Mouse (Mus musculus) stomach, embryonic 14.5 days (tissue): Measurements from ENCODE around the gene Smarcb1. TPM values are rescaled to one million over a fixed set of nuclear protein-coding genes. Genes with fewer than 3 reads are reported as not detected.

Experiments used
- ATAC-seq: fragments of 200-750 bp; cut with Nextera tagmentation; 2 replicates; pipeline ENCODE4 v1.8.0; 2017; ENCODE audit warnings: low read depth, moderate TSS enrichment; ENCODE audit not compliant: insufficient number of reproducible peaks, insufficient read depth, low FRiP score
- H3K27ac ChIP-seq: fragments of 300-500 bp; sonication (generic); 2 replicates; pipeline ENCODE4 v1.5.1; 2014; ENCODE audit warnings: mild to moderate bottlenecking, low read length, moderate library complexity, mixed read lengths
- H3K27me3 ChIP-seq: fragments of 300-500 bp; sonication (generic); 2 replicates; pipeline ENCODE4 v1.6.1; 2014; ENCODE audit warnings: low read length, control low read depth, mixed read lengths; ENCODE audit not compliant: control insufficient read depth, insufficient read depth
- H3K36me3 ChIP-seq: fragments of 300-500 bp; sonication (generic); 2 replicates; pipeline ENCODE4 v1.6.1; 2014; ENCODE audit warnings: mild to moderate bottlenecking, control low read depth, low read length, moderate library complexity, mixed read lengths; ENCODE audit not compliant: control insufficient read depth, insufficient read depth
- H3K4me1 ChIP-seq: fragments of 300-500 bp; sonication (generic); 2 replicates; pipeline ENCODE4 v1.6.1; 2014; ENCODE audit warnings: low read length, control low read depth, mixed read lengths; ENCODE audit not compliant: control insufficient read depth, insufficient read depth
- H3K4me2 ChIP-seq: fragments of 300-500 bp; sonication (generic); replicated peaks from 2 replicates; pipeline ENCODE4 v1.6.1; 2014; ENCODE audit warnings: low read depth, low read length, control low read depth
- H3K4me3 ChIP-seq: fragments of 300-500 bp; sonication (generic); 2 replicates; pipeline ENCODE4 v1.5.1; 2014; ENCODE audit warnings: low read depth, low read length, control low read depth
- H3K9ac ChIP-seq: fragments of 300-500 bp; sonication (generic); replicated peaks from 2 replicates; pipeline ENCODE4 v1.6.1; 2014; ENCODE audit warnings: low read depth, mild to moderate bottlenecking, control low read depth, low read length, moderate library complexity, mixed read lengths
- H3K9me3 ChIP-seq: fragments of 300-500 bp; sonication (generic); 2 replicates; pipeline ENCODE4 v1.6.1; 2016; ENCODE audit warnings: low read depth, low read length, control low read depth; ENCODE audit not compliant: control insufficient read depth
- WGBS: fragments of 180-500 bp; shearing (Covaris S2); extraction: QIAGEN DNeasy Blood & Tissue Kit; methylation state at CpG from one replicate; pipeline ENCODE4 v1.1.7; 2014; 5-methylcytosine and 5-hydroxymethylcytosine counted together
- polyA plus RNA-seq: library from polyadenylated mRNA; unstranded; fragments of >200 nt; fragmentation: Nextera tagmentation; extraction: Ambion mirVana; gene quantifications from 2 replicates; pipeline ENCODE4 v1.2.1, GENCODE M21; 2014

Gene Smarcb1
- polyA plus RNA-seq, 1 experiment from 2014 or later: 197 TPM

GRCm38 (mm10) chr10:75851681-75852080 is 69.7 kb downstream of the Smarcb1 start:
- Histone ChIP-seq H3K4me3 (no peak overlapping the region), H3K4me1 (0 out of 2 replicates have a peak, but pooled peaks cover 3% of the 10 kb centered on the region), H3K27ac (no peak overlapping the region), H3K27me3 (no peaks in the 10 kb centered on the region), H3K36me3 (no peaks in the 10 kb centered on the region), H3K9ac (no peak overlapping the region), H3K4me2 (no peak overlapping the region), H3K9me3 (no peaks in the 10 kb centered on the region)
- no peak for ATAC-seq
- 33% methylated on average over 3 of the region's 3 CpGs for WGBS

GRCm38 (mm10) chr10:75851076-75851475 is 70.3 kb downstream of the Smarcb1 start:
- H3K4me3 ChIP-seq: no peak overlapping the region
- no peak overlapping the region for H3K27ac ChIP-seq
- 0 out of 2 replicates have a peak, but pooled peaks cover 3% of the 10 kb centered on the region for H3K4me1 ChIP-seq
- no peaks in the 10 kb centered on the region for H3K27me3 ChIP-seq
- H3K4me2 ChIP-seq: no peak overlapping the region
- H3K36me3 ChIP-seq: no peaks in the 10 kb centered on the region
- H3K9me3 ChIP-seq: no peaks in the 10 kb centered on the region
- no peak for ATAC-seq
- H3K9ac ChIP-seq: no peak overlapping the region
- 10% methylated on average over 6 of the region's 6 CpGs for WGBS

GRCm38 (mm10) chr10:75848382-75848781 is 73.0 kb downstream of the Smarcb1 start:
- 25% methylated on average over 3 of the region's 3 CpGs for WGBS
- ATAC-seq: no peak
- no peak overlapping the region for H3K27ac ChIP-seq
- no peaks in the 10 kb centered on the region for H3K9me3 ChIP-seq
- no peak overlapping the region for H3K4me2 ChIP-seq
- no peaks in the 10 kb centered on the region for H3K27me3 ChIP-seq
- no peak overlapping the region for H3K9ac ChIP-seq
- H3K4me1 ChIP-seq: 0 out of 2 replicates have a peak, but pooled peaks cover 3% of the 10 kb centered on the region
- no peak overlapping the region for H3K4me3 ChIP-seq
- H3K36me3 ChIP-seq: no peaks in the 10 kb centered on the region

Other genes starting within 250 kb of the Smarcb1 start
- 42.7 and 49.0 TPM in 2 replicates for gene Cabin1, start 157.3 kb downstream of the Smarcb1 start, polyA plus RNA-seq
- 65.3 and 65.5 TPM in 2 replicates for gene Ddt, start 148.2 kb downstream of the Smarcb1 start, polyA plus RNA-seq
- gene Gm20441, start 140.7 kb downstream of the Smarcb1 start, polyA plus RNA-seq: not detected in 2 replicates
- gene Gstt3, start 140.2 kb downstream of the Smarcb1 start, polyA plus RNA-seq: 46.5 and 48.5 TPM in 2 replicates
- gene Gstt1, start 123.0 kb downstream of the Smarcb1 start, polyA plus RNA-seq: 11.6 and 12.6 TPM in 2 replicates
- not detected in 2 replicates for gene Gstt4, start 99.1 kb downstream of the Smarcb1 start, polyA plus RNA-seq
- 43.5 and 47.4 TPM in 2 replicates for gene Gstt2, start 84.2 kb downstream of the Smarcb1 start, polyA plus RNA-seq
- gene Mif, start 61.4 kb downstream of the Smarcb1 start, polyA plus RNA-seq: 1,950 and 2,198 TPM in 2 replicates
- gene Derl3, start 28.2 kb downstream of the Smarcb1 start, polyA plus RNA-seq: 2.3 and 3.3 TPM in 2 replicates
- 40.3 and 47.6 TPM in 2 replicates for gene Chchd10, start 11.5 kb upstream of the Smarcb1 start, polyA plus RNA-seq
- 47.9 and 59.5 TPM in 2 replicates for gene Mmp11, start 14.9 kb upstream of the Smarcb1 start, polyA plus RNA-seq
- gene Gm867, start 19.1 kb upstream of the Smarcb1 start, polyA plus RNA-seq: not detected in 2 replicates
- 0.88 and 1.3 TPM in 2 replicates for gene Vpreb3, start 21.4 kb upstream of the Smarcb1 start, polyA plus RNA-seq
- gene Gm5134, start 32.9 kb upstream of the Smarcb1 start, polyA plus RNA-seq: not detected in 2 replicates
- gene Zfp280b, start 111.0 kb upstream of the Smarcb1 start, polyA plus RNA-seq: 23.2 and 24.8 TPM in 2 replicates
- not detected in 2 replicates for gene Slc5a4b, start 189.3 kb upstream of the Smarcb1 start, polyA plus RNA-seq
- not detected in 2 replicates for gene Slc5a4a, start 225.8 kb upstream of the Smarcb1 start, polyA plus RNA-seq